Mouse (Mus musculus): Measurements from ENCODE around the gene Olfr688. TPM values are rescaled to one million over a fixed set of nuclear protein-coding genes. Genes with fewer than 3 reads are reported as not detected.

Olfr688 gene
- total RNA-seq (2021) = not detected
- long read RNA-seq, experiment 1 = 0 reads
- long read RNA-seq, experiment 2 = 0 reads

GRCm38 (mm10) chr7:105287795-105288194, at the start of gene Olfr688:
Gene Olfr688 (plus strand): TSS chr7:105288095.
- no peak for DNase-seq
- intact Hi-C loops (cut with DNase I; ENCODE audit: low total_unique reads) = no loop called here

GRCm38 (mm10) chr7:105247671-105248070, 40.2 kb upstream of the Olfr688 start:
- DNase-seq = no peak
- intact Hi-C loops (cut with DNase I; ENCODE audit: low total_unique reads) = no loop called here

- intact Hi-C loops (cut with DNase I; ENCODE audit: low total_unique reads) = no loop called here
- no peak for DNase-seq
These were observed 39.7 kb upstream of the Olfr688 start for GRCm38 (mm10) chr7:105248197-105248596.

- no peak for DNase-seq
- intact Hi-C loops (cut with DNase I; ENCODE audit: low total_unique reads) = no loop called here
These were observed 31.2 kb upstream of the Olfr688 start for GRCm38 (mm10) chr7:105256656-105257055.

- intact Hi-C loops (cut with DNase I; ENCODE audit: low total_unique reads) = no loop called here
- DNase-seq = no peak
These were observed 15.5 kb upstream of the Olfr688 start for GRCm38 (mm10) chr7:105272426-105272825.

- DNase-seq = no peak
- intact Hi-C loops (cut with DNase I; ENCODE audit: low total_unique reads) = no loop called here
These were observed 2.2 kb downstream of the Olfr688 start for GRCm38 (mm10) chr7:105290051-105290450.

GRCm38 (mm10) chr7:105310865-105311264, 23.0 kb downstream of the Olfr688 start, which contains the start of gene Olfr689:
Gene Olfr689 (plus strand): TSS chr7:105311165.
- DNase-seq = no peak
- intact Hi-C loops (cut with DNase I; ENCODE audit: low total_unique reads) = no loop called here

- DNase-seq = no peak
- intact Hi-C loops (cut with DNase I; ENCODE audit: low total_unique reads) = no loop called here
These were observed 37.4 kb downstream of the Olfr688 start for GRCm38 (mm10) chr7:105325302-105325701.

- DNase-seq = no peak
These were observed 46.1 kb downstream of the Olfr688 start, which contains the start of gene Olfr690 for GRCm38 (mm10) chr7:105334004-105334403. Gene Olfr690 (minus strand): TSS chr7:105334104.

More at GRCm38 (mm10) chr7:105334004-105334403, 46.1 kb downstream of the Olfr688 start, which contains the start of gene Olfr690:
- intact Hi-C loops (cut with DNase I; ENCODE audit: low total_unique reads) = no loop called here

Other genes with a start within 250 kb of the Olfr688 start
- gene Olfr677, start 236.7 kb upstream of the Olfr688 start, total RNA-seq (2021) = not detected
- gene Olfr678, start 223.6 kb upstream of the Olfr688 start, total RNA-seq (2021) = not detected
- gene Olfr679, start 206.9 kb upstream of the Olfr688 start, total RNA-seq (2021) = not detected
- not detected for gene Olfr680-ps1, start 195.3 kb upstream of the Olfr688 start, total RNA-seq (2021)
- gene Olfr681, start 171.3 kb upstream of the Olfr688 start, total RNA-seq (2021) = not detected
- not detected for gene Olfr683, start 141.1 kb upstream of the Olfr688 start, total RNA-seq (2021)
- not detected for gene Olfr684, start 124.4 kb upstream of the Olfr688 start, total RNA-seq (2021)
- not detected for gene Olfr685, start 102.1 kb upstream of the Olfr688 start, total RNA-seq (2021)
- not detected for gene Olfr686, start 80.6 kb upstream of the Olfr688 start, total RNA-seq (2021)
- not detected for gene Olfr689, start 23.1 kb downstream of the Olfr688 start, total RNA-seq (2021)
- not detected for gene Olfr690, start 46.0 kb downstream of the Olfr688 start, total RNA-seq (2021)
- gene Olfr691, start 54.2 kb downstream of the Olfr688 start, total RNA-seq (2021) = not detected
- not detected for gene Olfr692, start 80.1 kb downstream of the Olfr688 start, total RNA-seq (2021)
- not detected for gene Gm5901, start 86.9 kb downstream of the Olfr688 start, total RNA-seq (2021)
- gene Fam160a2, start 112.0 kb downstream of the Olfr688 start, total RNA-seq (2021) = 10 to 100 TPM in 1 of 2 experiments, 1 to 10 TPM in 1; 9.6 to 12.2 TPM
- not detected for gene Cnga4, start 116.5 kb downstream of the Olfr688 start, total RNA-seq (2021)
- not detected for gene Cckbr, start 137.6 kb downstream of the Olfr688 start, total RNA-seq (2021)
- 10 to 100 TPM; 27.7 to 33.5 TPM for gene Cavin3, start 194.2 kb downstream of the Olfr688 start, total RNA-seq (2021)